Mouse (Mus musculus) testis, adult 2 months (tissue): Measurements from ENCODE around the gene Aar2. TPM values are rescaled to one million over a fixed set of nuclear protein-coding genes. Genes with fewer than 3 reads are reported as not detected.
A peak's percentile ranks its signal among the peaks of the same experiment; 100 is the strongest.
"Not testable (repeated sequence)": the region's sequence is repeated elsewhere in the genome, so short reads cannot be mapped to it uniquely, and the experiment has no call there.

Experiments used
- H3K27ac ChIP-seq: fragments of 200-500 bp; 2 replicates; pipeline ENCODE4 v1.5.1; 2012; ENCODE audit warnings: low read depth, low read length; ENCODE audit not compliant: control insufficient read depth, insufficient read depth
- H3K27me3 ChIP-seq: fragments of 200-500 bp; 2 replicates; pipeline ENCODE4 v1.6.1; 2012; ENCODE audit warnings: mild to moderate bottlenecking, low read length, moderate library complexity; ENCODE audit not compliant: control insufficient read depth, insufficient read depth
- H3K36me3 ChIP-seq: fragments of 200-500 bp; 2 replicates; pipeline ENCODE4 v1.6.1; 2012; ENCODE audit warnings: mild to moderate bottlenecking, low read length; ENCODE audit not compliant: control insufficient read depth, insufficient read depth
- H3K4me1 ChIP-seq: fragments of 200-500 bp; 2 replicates; pipeline ENCODE4 v1.6.1; 2012; ENCODE audit warnings: low read length; ENCODE audit not compliant: control insufficient read depth, insufficient read depth
- H3K4me3 ChIP-seq: fragments of 200-500 bp; 2 replicates; pipeline ENCODE4 v1.5.1; 2012; ENCODE audit warnings: low read depth, mild to moderate bottlenecking, low read length, moderate library complexity, mixed read lengths; ENCODE audit not compliant: control insufficient read depth
- CTCF ChIP-seq: fragments of 200-500 bp; IDR thresholded peaks from 2 replicates; pipeline ENCODE4 v1.5.1; 2012; ENCODE audit warnings: low read depth, mild to moderate bottlenecking, inconsistent platforms, low read length, moderate library complexity; ENCODE audit not compliant: control insufficient read depth, insufficient read depth, insufficient replicate concordance
- POLR2A ChIP-seq: fragments of 200-500 bp; IDR thresholded peaks from 2 replicates; pipeline ENCODE4 v1.6.1; 2012; ENCODE audit warnings: low read depth, mild to moderate bottlenecking, inconsistent platforms, low read length, moderate library complexity; ENCODE audit not compliant: control insufficient read depth
- polyA plus RNA-seq: library from polyadenylated mRNA; depleted of rRNA; stranded (reverse); fragments of >200 nt; gene quantifications from 2 replicates; pipeline ENCODE4 v1.2.3, GENCODE M21; 2012

Gene Aar2
- polyA plus RNA-seq, 1 experiment = 13.8 TPM

GRCm38 (mm10) chr2:156515565-156516185 is 31.7 kb upstream of the Aar2 start:
- Histone ChIP-seq H3K4me1 (no peaks in the 10 kb centered on the region), H3K36me3 (no peaks in the 10 kb centered on the region), H3K27ac (no peak overlapping the region), H3K27me3 (no peaks in the 10 kb centered on the region), H3K4me3 (no peak overlapping the region)
- TF ChIP-seq POLR2A = no peak
- peak; percentile 93 for TF ChIP-seq CTCF

- H3K27ac ChIP-seq, H3K27me3 ChIP-seq, H3K4me3 ChIP-seq, H3K4me1 ChIP-seq, H3K36me3 ChIP-seq: not testable (repeated sequence)
Observed at GRCm38 (mm10) chr2:156516678-156517077, 30.7 kb upstream of the Aar2 start.

- Histone ChIP-seq H3K27me3 (no peaks in the 10 kb centered on the region), H3K4me3 (no peak overlapping the region)
- no peak for TF ChIP-seq POLR2A
- no peak for TF ChIP-seq CTCF
Observed at GRCm38 (mm10) chr2:156518306-156518705, 29.1 kb upstream of the Aar2 start.

GRCm38 (mm10) chr2:156519584-156519983 is 27.8 kb upstream of the Aar2 start:
- Histone ChIP-seq H3K27ac (no peak overlapping the region), H3K4me3 (no peak overlapping the region), H3K36me3 (no peaks in the 10 kb centered on the region), H3K27me3 (no peaks in the 10 kb centered on the region), H3K4me1 (no peaks in the 10 kb centered on the region)
- TF ChIP-seq CTCF = no peak
- TF ChIP-seq POLR2A = no peak

More at GRCm38 (mm10) chr2:156518306-156518705, 29.1 kb upstream of the Aar2 start:
- no peaks in the 10 kb centered on the region for H3K36me3 ChIP-seq
- H3K4me1 ChIP-seq = no peaks in the 10 kb centered on the region
- H3K27ac ChIP-seq = no peak overlapping the region

- Histone ChIP-seq H3K27me3 (no peaks in the 10 kb centered on the region), H3K27ac (no peak overlapping the region), H3K4me3 (no peak overlapping the region), H3K36me3 (no peaks in the 10 kb centered on the region), H3K4me1 (no peaks in the 10 kb centered on the region)
- TF ChIP-seq CTCF (no peak), POLR2A (no peak)
Observed at GRCm38 (mm10) chr2:156522994-156523393, 24.4 kb upstream of the Aar2 start.

GRCm38 (mm10) chr2:156524078-156524477 is 23.3 kb upstream of the Aar2 start:
- Histone ChIP-seq H3K36me3 (no peaks in the 10 kb centered on the region), H3K4me3 (no peak overlapping the region), H3K27ac (no peak overlapping the region), H3K4me1 (no peaks in the 10 kb centered on the region), H3K27me3 (no peaks in the 10 kb centered on the region)
- TF ChIP-seq POLR2A = no peak
- TF ChIP-seq CTCF = no peak

- H3K4me3 ChIP-seq = no peak overlapping the region
- peaks cover 4% of the 10 kb centered on the region for H3K4me1 ChIP-seq
- no peaks in the 10 kb centered on the region for H3K27me3 ChIP-seq
- no peak overlapping the region for H3K27ac ChIP-seq
- H3K36me3 ChIP-seq = no peaks in the 10 kb centered on the region
- no peak for TF ChIP-seq POLR2A
- peak; percentile 46; the same call in 1 of the 2 replicates for TF ChIP-seq CTCF
Observed at GRCm38 (mm10) chr2:156529726-156530125, 17.7 kb upstream of the Aar2 start.

GRCm38 (mm10) chr2:156533160-156533559 is 14.2 kb upstream of the Aar2 start:
- no peak overlapping the region for H3K4me3 ChIP-seq
- no peaks in the 10 kb centered on the region for H3K36me3 ChIP-seq
- peaks cover 4% of the 10 kb centered on the region for H3K4me1 ChIP-seq
- no peak overlapping the region for H3K27ac ChIP-seq
- TF ChIP-seq CTCF (no peak), POLR2A (no peak)
- no peaks in the 10 kb centered on the region for H3K27me3 ChIP-seq
